Mouse (Mus musculus): ENCODE measurements at regions not wholly inside any gene's neighbourhood (a gene's known extent, or its start where the extent isn't known, plus 50 kb on each side); places are given as distances from the start of the nearest gene placed in this dataset.

GRCm38 (mm10) chr2:159138603-159139002 is 344.0 kb downstream of the Dhx35 start:
- no peak for DNase-seq (ENCODE audit: low spot score in 2 of 2)

- no peak for DNase-seq (ENCODE audit: low spot score in 2 of 2)
Observed at GRCm38 (mm10) chr2:159145980-159146379, 351.4 kb downstream of the Dhx35 start.

- no peak for DNase-seq (ENCODE audit: low spot score in 2 of 2)
Observed at GRCm38 (mm10) chr2:159163985-159164384, 369.4 kb downstream of the Dhx35 start.

- DNase-seq (ENCODE audit: low spot score in 2 of 2) = no peak
Observed at GRCm38 (mm10) chr2:159168553-159169064, 374.0 kb downstream of the Dhx35 start.

GRCm38 (mm10) chr2:159196156-159196555 is 401.5 kb downstream of the Dhx35 start:
- no peak for DNase-seq (ENCODE audit: low spot score in 2 of 2)

- no peak for DNase-seq (ENCODE audit: low spot score in 2 of 2)
Observed at GRCm38 (mm10) chr2:159232266-159232665, 437.7 kb downstream of the Dhx35 start.

GRCm38 (mm10) chr2:159235000-159235399 is 440.4 kb downstream of the Dhx35 start:
- no peak for DNase-seq (ENCODE audit: low spot score in 2 of 2)

- no peak for DNase-seq (ENCODE audit: low spot score in 2 of 2)
Observed at GRCm38 (mm10) chr2:159250065-159250464, 455.5 kb downstream of the Dhx35 start.

GRCm38 (mm10) chr2:159250993-159251665 is 456.5 kb downstream of the Dhx35 start:
- no peak for DNase-seq (ENCODE audit: low spot score in 2 of 2)

- DNase-seq (ENCODE audit: low spot score in 2 of 2) = no peak
Observed at GRCm38 (mm10) chr2:159270221-159271080, 475.8 kb downstream of the Dhx35 start.

GRCm38 (mm10) chr2:159278896-159279295 is 484.3 kb downstream of the Dhx35 start:
- DNase-seq (ENCODE audit: low spot score in 2 of 2) = no peak

- no peak for DNase-seq (ENCODE audit: low spot score in 2 of 2)
Observed at GRCm38 (mm10) chr2:159281558-159282320, 487.1 kb downstream of the Dhx35 start.

GRCm38 (mm10) chr2:159284100-159284499 is 489.5 kb downstream of the Dhx35 start:
- no peak for DNase-seq (ENCODE audit: low spot score in 2 of 2)

GRCm38 (mm10) chr2:159284525-159285189 is 490.1 kb downstream of the Dhx35 start:
- DNase-seq (ENCODE audit: low spot score in 2 of 2) = no peak

GRCm38 (mm10) chr2:159287996-159288563 is 493.5 kb downstream of the Dhx35 start:
- no peak for DNase-seq (ENCODE audit: low spot score in 2 of 2)

GRCm38 (mm10) chr2:159290081-159290480 is 495.5 kb downstream of the Dhx35 start:
- DNase-seq (ENCODE audit: low spot score in 2 of 2) = no peak

- DNase-seq (ENCODE audit: low spot score in 2 of 2) = no peak
Observed at GRCm38 (mm10) chr2:159307001-159307400, 512.4 kb downstream of the Dhx35 start.

- DNase-seq (ENCODE audit: low spot score in 2 of 2) = no peak
Observed at GRCm38 (mm10) chr2:159334711-159335110, 540.1 kb downstream of the Dhx35 start.

- DNase-seq (ENCODE audit: low spot score in 2 of 2) = no peak
Observed at GRCm38 (mm10) chr2:159336646-159337045, 542.0 kb downstream of the Dhx35 start.

- DNase-seq (ENCODE audit: low spot score in 2 of 2) = no peak
Observed at GRCm38 (mm10) chr2:159343624-159344560, 549.3 kb downstream of the Dhx35 start.

Data from spleen, postnatal 4 days (tissue).